Mouse (Mus musculus): ENCODE measurements at regions not wholly inside any gene's neighbourhood (a gene's known extent, or its start where the extent isn't known, plus 50 kb on each side); places are given as distances from the start of the nearest gene placed in this dataset.
"Not testable (repeated sequence)": the region's sequence is repeated elsewhere in the genome, so short reads cannot be mapped to it uniquely, and the experiment has no call there.

- DNase-seq (ENCODE audit: low spot score): no peak
These were observed 52.4 kb downstream of the Gm13691 start for GRCm38 (mm10) chr2:84042793-84043192.

DNA sequence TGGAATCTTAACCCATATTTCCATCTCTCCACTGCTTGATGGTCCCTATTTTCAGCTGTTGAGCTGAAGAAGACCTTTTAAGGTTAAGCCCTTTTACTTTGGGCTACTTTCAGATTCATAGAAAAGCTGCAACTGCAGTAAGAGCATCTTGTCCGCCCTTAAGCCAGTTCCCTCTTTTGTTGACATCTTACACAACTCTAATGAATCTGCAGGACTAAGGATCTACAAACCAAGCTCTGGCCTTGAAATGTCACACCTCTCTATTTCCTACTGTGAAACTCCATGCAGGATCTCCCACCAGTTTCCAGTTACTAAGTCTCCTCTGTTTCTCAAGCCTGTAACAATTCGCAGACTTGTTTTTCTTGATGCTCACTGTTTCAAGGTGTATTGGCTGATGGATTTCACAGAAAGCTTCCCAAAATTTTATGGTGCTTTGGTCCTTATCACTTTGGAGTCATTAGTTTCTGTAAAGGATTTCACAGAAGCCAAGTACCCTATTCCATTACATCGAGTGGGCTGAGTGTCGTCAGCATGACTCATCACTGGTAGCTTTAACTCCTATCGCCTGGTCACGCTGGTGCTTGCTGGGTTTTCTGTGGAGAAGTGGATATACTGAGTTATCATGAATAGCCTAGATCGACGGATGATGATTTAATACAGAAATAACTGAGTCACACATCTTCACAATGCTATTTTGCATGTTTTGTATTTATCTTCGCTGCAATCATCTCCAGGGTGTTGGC is 58.2 kb downstream of the Gm13691 start:
- no peak for DNase-seq (ENCODE audit: low spot score)

DNA sequence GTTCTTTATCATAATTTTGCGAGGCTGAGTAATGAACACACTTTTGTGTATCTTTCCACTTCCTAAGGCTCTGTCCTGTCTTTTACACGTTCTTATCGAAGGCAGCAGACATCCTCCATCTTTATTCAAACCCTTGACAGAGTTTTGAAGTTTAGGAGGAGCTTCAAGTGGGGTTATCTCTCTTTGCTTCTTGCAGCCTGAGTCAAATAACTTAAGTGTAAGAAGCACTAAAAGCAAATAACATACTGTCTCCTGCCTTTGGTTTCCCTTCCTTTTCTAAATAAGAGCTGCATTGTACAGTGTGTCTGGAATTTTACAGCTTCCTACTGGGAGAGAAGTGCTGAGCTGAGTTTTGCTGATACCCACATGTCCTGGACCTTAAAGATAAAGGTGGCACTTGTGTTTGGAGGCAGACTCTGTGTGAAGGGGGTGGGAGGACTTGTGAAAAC is 61.6 kb downstream of the Gm13691 start:
- DNase-seq (ENCODE audit: low spot score): no peak

GRCm38 (mm10) chr2:84059246-84059645 is 68.9 kb downstream of the Gm13691 start:
- no peak for DNase-seq (ENCODE audit: low spot score)

DNA sequence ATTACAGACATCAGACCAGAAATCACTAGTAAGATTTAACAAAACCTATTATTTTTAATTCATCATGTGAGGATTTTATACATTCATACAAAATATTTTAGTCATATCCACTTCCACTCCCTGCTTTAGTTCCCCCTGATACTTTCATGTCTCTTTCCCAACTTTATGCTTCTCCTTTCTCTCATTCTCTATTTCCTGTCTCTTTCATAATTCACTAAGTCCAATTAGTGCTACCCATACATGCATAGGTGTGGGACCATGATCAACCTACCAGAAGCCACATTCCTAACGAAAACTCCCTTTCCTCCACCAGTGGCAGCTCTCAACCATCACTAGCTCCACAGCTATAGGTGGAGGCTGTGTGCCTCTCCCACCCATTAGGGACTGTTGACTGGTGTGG is 70.9 kb downstream of the Gm13691 start:
- DNase-seq (ENCODE audit: low spot score): no peak

DNA sequence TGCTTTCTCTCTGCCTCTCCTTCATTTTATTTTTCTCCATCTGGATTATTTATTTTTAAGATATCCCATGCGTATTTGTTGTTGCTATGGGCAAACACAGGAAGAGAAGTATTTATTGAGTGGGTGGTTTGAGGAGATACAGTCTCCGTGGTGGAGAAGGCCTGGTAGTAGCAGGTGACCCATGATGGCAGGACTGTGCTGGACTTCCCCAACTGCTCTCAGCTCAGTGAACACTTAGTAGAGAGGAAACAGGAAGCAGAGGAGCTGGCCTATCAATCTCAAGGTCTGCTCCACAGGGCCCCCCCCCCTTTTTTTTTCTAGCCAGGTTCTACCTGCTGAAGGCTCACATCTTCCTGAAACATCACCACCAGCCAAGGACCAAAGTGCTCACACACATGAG is 74.0 kb downstream of the Gm13691 start:
- no peak for DNase-seq (ENCODE audit: low spot score)

- DNase-seq (ENCODE audit: low spot score): no peak
These were observed 74.7 kb downstream of the Gm13691 start for GRCm38 (mm10) chr2:84065061-84065460.

DNA sequence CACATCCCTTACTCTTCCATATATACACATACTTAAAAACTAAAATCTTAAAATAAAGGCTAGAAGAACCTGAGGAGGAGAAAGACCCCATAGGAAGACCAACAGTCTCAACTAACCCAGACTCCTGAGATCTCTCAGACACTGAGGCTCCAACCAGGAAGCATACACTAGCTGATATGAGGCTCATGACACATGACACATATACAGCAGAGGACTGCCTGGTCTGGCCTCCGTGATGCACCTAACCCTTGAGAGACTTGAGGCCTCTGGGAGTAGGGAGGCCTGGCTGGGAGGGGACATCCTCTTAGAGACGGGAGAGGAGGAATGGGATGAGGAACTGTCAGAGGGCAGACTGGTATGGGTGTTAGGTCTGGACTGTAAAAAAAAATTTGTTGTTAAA is 75.4 kb downstream of the Gm13691 start:
- no peak for DNase-seq (ENCODE audit: low spot score)

- no peak for DNase-seq (ENCODE audit: low spot score)
These were observed 75.9 kb downstream of the Gm13691 start for GRCm38 (mm10) chr2:84066151-84066693.

DNA sequence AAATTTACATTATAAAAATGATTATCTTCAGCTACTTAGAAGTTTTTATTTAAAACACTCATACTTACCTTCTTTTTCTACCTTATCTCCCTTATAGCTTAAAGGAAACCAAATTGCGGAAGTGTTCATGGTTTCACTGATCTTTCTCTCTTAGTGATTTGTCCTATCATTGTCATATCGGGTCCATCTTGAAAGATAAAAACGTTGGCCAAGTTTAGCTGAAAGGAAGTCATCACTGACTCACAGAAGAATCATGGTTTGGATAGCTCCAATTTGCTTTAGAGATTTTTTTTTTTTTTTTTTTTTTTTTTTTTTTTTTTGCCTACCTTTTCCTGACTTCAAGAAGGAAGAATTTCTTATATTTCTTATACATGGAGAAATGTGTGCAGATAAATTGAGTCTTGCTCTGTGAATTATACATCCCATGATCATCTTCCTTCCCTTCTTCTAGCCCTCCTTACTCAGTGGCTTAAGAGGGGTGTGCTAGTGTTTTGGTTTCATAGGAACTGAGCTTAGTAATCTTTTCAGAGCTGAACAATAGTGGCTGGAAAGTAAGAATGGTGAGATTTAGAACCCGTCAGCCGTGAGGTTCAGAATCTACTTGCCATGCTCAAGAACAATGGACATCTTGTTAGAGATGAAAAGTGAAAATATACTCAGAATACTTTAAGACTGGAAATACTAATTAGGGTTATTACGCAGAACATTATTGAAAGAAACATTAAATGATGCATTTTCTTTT is 76.6 kb downstream of the Gm13691 start:
- no peak for DNase-seq (ENCODE audit: low spot score)

GRCm38 (mm10) chr2:84068617-84069016 is 78.3 kb downstream of the Gm13691 start:
- no peak for DNase-seq (ENCODE audit: low spot score)

DNA sequence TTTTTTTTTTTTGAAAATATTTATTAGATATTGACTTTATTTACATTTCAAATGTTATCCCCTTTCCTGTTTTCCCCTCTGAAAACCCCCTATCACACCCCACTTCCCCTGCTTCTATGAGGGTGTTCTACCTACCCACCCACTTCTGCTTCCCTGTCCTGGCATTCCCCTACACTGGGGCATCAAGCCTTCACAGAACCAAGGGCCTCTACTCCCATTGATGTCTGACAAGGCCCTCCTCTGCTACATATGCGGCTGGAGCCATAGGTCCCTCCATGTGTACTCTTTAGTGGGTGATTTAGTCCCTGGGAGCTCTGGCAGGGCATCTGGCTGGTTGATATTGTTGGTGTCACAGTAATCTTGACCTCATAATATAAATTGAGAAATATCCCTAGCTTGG is 79.1 kb downstream of the Gm13691 start:
- not testable (repeated sequence) for DNase-seq (ENCODE audit: low spot score)

DNA sequence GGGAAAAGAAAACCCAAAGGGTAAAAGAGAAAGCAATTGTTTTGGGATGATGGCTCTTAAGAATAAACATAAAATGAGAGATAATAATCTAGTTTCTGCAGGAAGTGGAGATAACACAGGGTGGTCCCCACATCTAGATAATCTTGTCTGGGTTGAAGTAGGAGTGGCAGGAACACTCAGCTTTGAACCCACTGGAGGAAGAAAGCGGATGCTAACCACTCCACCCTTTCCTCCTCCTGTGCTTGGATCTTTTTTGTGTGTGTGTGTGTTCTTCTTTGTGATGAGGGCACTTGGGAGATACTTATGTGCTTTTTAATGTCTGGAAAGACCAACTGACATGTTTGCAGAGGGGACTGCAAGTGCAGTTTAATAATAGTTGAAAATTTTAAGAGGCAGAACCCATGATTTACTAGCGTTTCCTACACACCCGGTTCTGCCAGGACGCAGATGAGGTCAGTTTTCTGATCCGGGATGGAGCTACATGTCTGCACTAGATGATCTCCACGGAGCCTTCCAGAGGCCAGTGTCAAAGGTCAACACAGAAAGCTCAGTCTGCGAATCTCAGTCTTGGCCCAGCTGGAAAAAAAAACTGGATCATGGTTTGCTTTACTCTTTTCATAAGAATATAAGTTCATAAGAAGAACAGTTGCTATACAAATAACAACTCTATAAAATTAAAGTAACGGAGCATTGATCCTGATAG is 82.7 kb downstream of the Gm13691 start:
- DNase-seq (ENCODE audit: low spot score): no peak

DNA sequence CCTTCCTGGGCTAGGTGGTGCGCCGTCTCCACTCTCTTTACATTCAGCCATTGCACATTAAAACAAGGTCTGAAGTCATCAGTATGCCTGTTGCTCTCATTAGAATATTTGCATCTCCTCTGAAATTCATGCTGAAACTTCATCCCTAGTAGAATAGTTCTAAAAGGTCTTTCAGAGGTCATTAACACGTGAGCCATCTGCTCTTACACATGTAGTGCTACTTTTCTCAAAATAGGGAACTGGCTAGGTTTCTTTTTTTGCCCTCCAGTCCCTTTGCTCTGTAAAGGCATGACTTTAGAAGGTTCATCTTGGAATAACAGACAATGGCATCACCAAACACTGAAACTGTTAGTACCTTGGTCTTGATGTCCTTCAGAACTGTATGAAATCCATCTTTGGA is 85.6 kb downstream of the Gm13691 start:
- no peak for DNase-seq (ENCODE audit: low spot score)

DNA sequence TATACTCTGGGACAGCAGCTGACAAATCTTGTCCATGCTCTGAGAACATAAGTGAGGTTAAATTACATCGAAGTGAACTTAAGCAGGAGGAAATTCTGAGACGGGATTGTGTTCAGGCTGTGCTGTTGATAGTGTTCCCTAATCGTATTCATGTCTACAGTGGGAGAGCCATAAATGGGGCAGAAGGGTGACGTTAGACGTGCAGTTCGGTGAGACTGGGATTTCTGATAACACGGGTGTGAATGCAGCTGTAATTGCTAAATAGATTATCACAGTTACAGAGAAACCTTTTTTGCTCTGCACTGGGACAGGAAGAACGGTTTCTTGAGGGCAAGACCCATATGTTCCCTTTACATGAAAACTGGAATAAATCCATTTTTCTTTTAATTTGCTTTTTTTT is 88.9 kb downstream of the Gm13691 start:
- no peak for DNase-seq (ENCODE audit: low spot score)

DNA sequence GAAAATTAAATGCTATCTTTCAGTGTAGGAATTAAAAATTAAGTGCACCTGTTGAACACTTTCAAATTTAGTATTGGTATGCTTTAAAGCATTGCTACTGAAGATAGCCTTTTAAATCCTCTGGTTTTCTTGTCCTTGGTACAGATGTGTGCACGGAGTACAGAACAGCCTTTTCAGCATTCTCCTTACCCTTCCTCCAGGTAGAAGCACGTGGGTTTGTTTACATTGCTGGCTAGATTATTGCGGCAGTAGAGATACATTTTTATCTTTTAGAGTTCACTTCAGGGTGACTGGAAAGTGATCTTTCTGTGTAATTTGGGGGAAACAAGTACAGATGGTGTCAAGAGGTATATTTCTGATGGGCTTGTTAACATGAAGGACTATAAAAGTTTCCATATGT is 89.9 kb downstream of the Gm13691 start:
- DNase-seq (ENCODE audit: low spot score): no peak

DNA sequence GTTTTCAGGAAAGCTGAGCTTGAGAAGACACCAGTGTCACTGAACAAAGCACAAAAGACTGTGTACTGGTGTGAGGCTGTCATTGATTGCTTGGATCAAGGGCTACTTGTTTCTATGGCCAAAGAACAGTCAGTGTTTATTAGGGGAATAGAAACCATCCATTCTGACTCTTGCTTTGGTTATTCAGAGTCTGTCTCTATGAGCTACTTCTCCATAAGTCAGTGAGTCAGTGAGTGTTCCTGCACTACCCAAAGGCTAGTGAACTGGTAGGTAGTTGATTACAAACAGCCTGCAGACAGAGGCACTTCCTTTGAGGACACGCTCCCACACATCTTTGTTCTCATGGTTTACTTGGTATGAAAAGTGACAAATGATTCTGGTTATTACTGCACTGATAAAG is 104.4 kb downstream of the Gm13691 start:
- DNase-seq (ENCODE audit: low spot score): no peak

DNA sequence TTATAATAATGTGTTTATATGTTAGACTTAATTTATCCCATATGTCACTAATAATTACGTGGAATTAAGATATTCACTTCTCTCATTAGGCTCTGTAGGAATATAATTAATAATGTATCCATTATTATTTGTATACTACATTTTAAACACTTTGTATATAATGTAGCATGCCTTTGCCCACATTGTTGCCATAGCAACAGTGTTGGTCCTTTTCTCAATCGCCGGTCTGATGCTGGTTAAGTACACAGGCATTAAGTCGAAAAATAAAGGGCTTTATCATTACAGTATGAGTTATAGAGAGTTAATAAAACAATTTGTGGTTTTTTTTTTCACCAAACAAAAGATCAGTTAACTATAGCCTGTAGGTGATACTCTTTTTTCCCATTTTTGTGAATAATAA is 108.4 kb downstream of the Gm13691 start:
- DNase-seq (ENCODE audit: low spot score): no peak

- peak; percentile 2 for DNase-seq (ENCODE audit: low spot score)
These were observed 123.2 kb downstream of the Gm13691 start for GRCm38 (mm10) chr2:84113562-84113961.

DNA sequence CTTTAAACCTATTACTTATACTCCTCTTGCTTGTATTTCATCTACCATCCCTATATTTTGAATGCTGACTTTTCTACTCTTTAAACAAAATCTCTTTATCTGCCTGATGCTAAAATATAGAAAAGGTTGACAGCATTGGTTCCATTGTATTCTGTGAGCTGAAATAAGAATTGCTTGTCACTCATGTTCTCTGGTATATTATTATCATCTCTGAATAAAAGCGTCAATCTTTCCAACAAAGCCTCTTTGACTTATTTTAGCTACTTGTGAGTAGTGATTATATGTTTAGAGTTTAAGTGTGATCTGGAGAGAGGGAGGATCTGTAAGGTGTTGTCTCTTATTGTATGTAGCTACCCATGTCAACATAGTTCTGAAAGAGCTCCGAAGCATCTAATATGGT is 129.5 kb downstream of the Gm13691 start:
- DNase-seq (ENCODE audit: low spot score): no peak

DNA sequence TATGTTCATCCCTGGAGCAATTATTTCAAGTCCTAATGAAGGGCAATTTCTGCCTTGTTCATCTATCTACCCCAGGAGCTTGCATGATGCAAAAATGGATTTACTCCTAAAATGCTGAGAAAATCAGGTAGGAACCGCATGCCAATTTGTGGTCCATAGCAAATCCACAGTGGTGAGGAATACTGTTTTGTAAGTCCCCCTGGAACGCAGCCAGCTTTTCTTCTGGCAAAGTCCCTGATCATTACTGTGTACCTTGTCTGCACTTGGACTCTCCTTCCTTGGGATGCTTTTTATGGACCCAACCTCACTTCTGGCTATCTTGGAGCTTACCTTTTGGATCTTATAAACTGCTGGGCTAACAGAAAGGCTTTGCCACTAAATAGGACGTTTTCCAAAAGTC is 137.2 kb downstream of the Gm13691 start:
- DNase-seq (ENCODE audit: low spot score): no peak

- no peak for DNase-seq (ENCODE audit: low spot score)
These were observed 171.4 kb downstream of the Gm13691 start for GRCm38 (mm10) chr2:84161742-84162141.

DNA sequence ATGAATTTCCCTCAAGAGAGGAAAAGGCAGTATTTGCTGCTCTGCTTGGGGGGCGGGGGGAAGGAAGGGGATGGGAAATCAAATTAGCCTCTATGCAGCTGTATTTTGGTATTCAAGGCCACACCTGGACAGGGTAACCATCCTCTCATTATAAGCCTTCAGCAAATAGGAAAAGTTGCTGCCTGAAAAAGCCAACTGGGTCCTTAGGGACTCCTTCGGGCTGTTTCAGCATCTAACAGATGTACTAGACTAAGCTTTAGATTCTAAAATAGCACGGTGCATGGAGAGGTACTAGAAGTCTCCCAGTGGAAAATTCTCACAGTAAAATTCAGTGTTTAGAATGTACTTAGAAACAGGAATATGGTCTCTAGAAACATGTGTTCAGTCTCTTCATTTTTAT is 183.1 kb downstream of the Gm13691 start:
- no peak for DNase-seq (ENCODE audit: low spot score)

All from layer of hippocampus, adult 9-10 months (tissue).